Mouse (Mus musculus) neural tube, embryonic 14.5 days (tissue): ENCODE measurements around the gene Qsox1. TPM values are rescaled to one million over a fixed set of nuclear protein-coding genes. Genes with fewer than 3 reads are reported as not detected.

Experiments
- ATAC-seq: fragments of 200-750 bp; cut with Nextera tagmentation; 2 replicates; pipeline ENCODE4 v1.8.0; 2017; ENCODE audit warnings: low read depth, mild to moderate bottlenecking, moderate TSS enrichment, moderate library complexity
- H3K27ac ChIP-seq: fragments of 300-500 bp; sonication (generic); 2 replicates; pipeline ENCODE4 v1.5.1; 2014; ENCODE audit warnings: low read depth, mild to moderate bottlenecking, control low read depth, low read length, moderate library complexity, mixed read lengths
- H3K27me3 ChIP-seq: fragments of 300-500 bp; sonication (generic); 2 replicates; pipeline ENCODE4 v1.6.1; 2014; ENCODE audit warnings: low read length; ENCODE audit not compliant: control insufficient read depth, insufficient read depth
- H3K36me3 ChIP-seq: fragments of 300-500 bp; sonication (generic); 2 replicates; pipeline ENCODE4 v1.6.1; 2014; ENCODE audit warnings: low read length, mixed read lengths; ENCODE audit not compliant: control insufficient read depth, insufficient read depth
- H3K4me1 ChIP-seq: fragments of 300-500 bp; sonication (generic); 2 replicates; pipeline ENCODE4 v1.6.1; 2014; ENCODE audit warnings: low read length; ENCODE audit not compliant: control insufficient read depth, insufficient read depth
- H3K4me2 ChIP-seq: fragments of 300-500 bp; sonication (generic); 2 replicates; pipeline ENCODE4 v1.6.1; 2014; ENCODE audit warnings: mild to moderate bottlenecking, low read depth, low read length, control low read depth
- H3K4me3 ChIP-seq: fragments of 300-500 bp; sonication (generic); 2 replicates; pipeline ENCODE4 v1.5.1; 2014; ENCODE audit warnings: low read depth, low read length, control low read depth, mixed read lengths
- H3K9ac ChIP-seq: fragments of 300-500 bp; sonication (generic); replicated peaks from 2 replicates; pipeline ENCODE4 v1.6.1; 2014; ENCODE audit warnings: low read depth, mild to moderate bottlenecking, control low read depth, low read length, mixed read lengths
- H3K9me3 ChIP-seq: fragments of 300-500 bp; sonication (generic); 2 replicates; pipeline ENCODE4 v1.6.1; 2016; ENCODE audit warnings: low read length; ENCODE audit not compliant: control insufficient read depth
- WGBS: fragments of 180-500 bp; shearing (Covaris S2); extraction: QIAGEN DNeasy Blood & Tissue Kit; methylation state at CpG from one replicate; pipeline ENCODE4 v1.1.7; 2014; 5-methylcytosine and 5-hydroxymethylcytosine counted together
- polyA plus RNA-seq: library from polyadenylated mRNA; unstranded; fragments of >200 nt; fragmentation: Nextera tagmentation; extraction: Ambion mirVana; gene quantifications from 2 replicates; pipeline ENCODE4 v1.2.1, GENCODE M21; 2014

Qsox1 gene
- polyA plus RNA-seq, 1 experiment from 2014 or later = 10.4 TPM

GRCm38 (mm10) chr1:155808261-155808660, 4.4 kb downstream of the Qsox1 start:
- Histone ChIP-seq H3K27ac (no peak overlapping the region), H3K36me3 (no peaks in the 10 kb centered on the region), H3K4me1 (0 out of 2 replicates have a peak, but pooled peaks cover 3% of the 10 kb centered on the region), H3K4me3 (no peak overlapping the region), H3K4me2 (no peak overlapping the region), H3K9ac (no peak overlapping the region), H3K27me3 (peaks cover 2% of the 10 kb centered on the region; the same call in 1 of the 2 replicates), H3K9me3 (no peaks in the 10 kb centered on the region)
- WGBS = 98% methylated on average over 4 of the region's 4 CpGs
- ATAC-seq = no peak

- H3K4me1 ChIP-seq = no peaks in the 10 kb centered on the region
- no peaks in the 10 kb centered on the region for H3K9me3 ChIP-seq
- no peak overlapping the region for H3K9ac ChIP-seq
- H3K27ac ChIP-seq = no peak overlapping the region
- no peak overlapping the region for H3K4me3 ChIP-seq
- no peaks in the 10 kb centered on the region for H3K36me3 ChIP-seq
- H3K27me3 ChIP-seq = no peaks in the 10 kb centered on the region
- 94% methylated on average over 9 of the region's 9 CpGs for WGBS
- no peak for ATAC-seq
- H3K4me2 ChIP-seq = no peak overlapping the region
Observed at GRCm38 (mm10) chr1:155805607-155806006, 7.1 kb downstream of the Qsox1 start.

GRCm38 (mm10) chr1:155801014-155801991, 11.4 kb downstream of the Qsox1 start:
- ATAC-seq = no peak
- no peak overlapping the region for H3K9ac ChIP-seq
- no peaks in the 10 kb centered on the region for H3K4me1 ChIP-seq
- no peak overlapping the region for H3K4me2 ChIP-seq
- no peaks in the 10 kb centered on the region for H3K36me3 ChIP-seq
- no peaks in the 10 kb centered on the region for H3K27me3 ChIP-seq
- no peak overlapping the region for H3K27ac ChIP-seq
- WGBS = 84% methylated on average over 11 of the region's 11 CpGs
- no peaks in the 10 kb centered on the region for H3K9me3 ChIP-seq
- H3K4me3 ChIP-seq = no peak overlapping the region

- H3K4me2 ChIP-seq = no peak overlapping the region
- H3K9me3 ChIP-seq = no peaks in the 10 kb centered on the region
- 95% methylated on average over 4 of the region's 4 CpGs for WGBS
- H3K4me3 ChIP-seq = no peak overlapping the region
- no peak for ATAC-seq
- H3K4me1 ChIP-seq = no peaks in the 10 kb centered on the region
- no peak overlapping the region for H3K9ac ChIP-seq
- H3K27ac ChIP-seq = no peak overlapping the region
- no peaks in the 10 kb centered on the region for H3K27me3 ChIP-seq
- H3K36me3 ChIP-seq = no peaks in the 10 kb centered on the region
Observed at GRCm38 (mm10) chr1:155798000-155798399, 14.7 kb downstream of the Qsox1 start.

- no peak overlapping the region for H3K4me3 ChIP-seq
- no peak overlapping the region for H3K27ac ChIP-seq
- no peaks in the 10 kb centered on the region for H3K4me1 ChIP-seq
- no peak overlapping the region for H3K4me2 ChIP-seq
- WGBS = 90% methylated on average over 4 of the region's 4 CpGs
- no peaks in the 10 kb centered on the region for H3K9me3 ChIP-seq
- H3K27me3 ChIP-seq = no peaks in the 10 kb centered on the region
- no peaks in the 10 kb centered on the region for H3K36me3 ChIP-seq
- no peak for ATAC-seq
- no peak overlapping the region for H3K9ac ChIP-seq
Observed at GRCm38 (mm10) chr1:155797425-155797824, 15.3 kb downstream of the Qsox1 start.

- H3K36me3 ChIP-seq = no peaks in the 10 kb centered on the region
- ATAC-seq = no peak
- no peak overlapping the region for H3K9ac ChIP-seq
- no peak overlapping the region for H3K27ac ChIP-seq
- no peak overlapping the region for H3K4me2 ChIP-seq
- no peaks in the 10 kb centered on the region for H3K9me3 ChIP-seq
- H3K4me1 ChIP-seq = no peaks in the 10 kb centered on the region
- 87% methylated on average over 11 of the region's 11 CpGs for WGBS
- no peaks in the 10 kb centered on the region for H3K27me3 ChIP-seq
- no peak overlapping the region for H3K4me3 ChIP-seq
Observed at GRCm38 (mm10) chr1:155796757-155797405, 15.8 kb downstream of the Qsox1 start.

- 95% methylated on average over 5 of the region's 5 CpGs for WGBS
- Histone ChIP-seq H3K27ac (no peak overlapping the region), H3K36me3 (no peaks in the 10 kb centered on the region), H3K27me3 (no peaks in the 10 kb centered on the region), H3K4me2 (no peak overlapping the region), H3K4me1 (peaks cover 4% of the 10 kb centered on the region; the same call in 1 of the 2 replicates), H3K9me3 (no peaks in the 10 kb centered on the region), H3K4me3 (no peak overlapping the region), H3K9ac (no peak overlapping the region)
- no peak for ATAC-seq
Observed at GRCm38 (mm10) chr1:155795791-155796233, 16.9 kb downstream of the Qsox1 start.

- H3K27me3 ChIP-seq = no peaks in the 10 kb centered on the region
- no peaks in the 10 kb centered on the region for H3K36me3 ChIP-seq
- peaks cover 11% of the 10 kb centered on the region for H3K4me1 ChIP-seq
- 93% methylated on average over 6 of the region's 6 CpGs for WGBS
- no peak overlapping the region for H3K9ac ChIP-seq
- H3K27ac ChIP-seq = no peak overlapping the region
- no peak overlapping the region for H3K4me3 ChIP-seq
- H3K4me2 ChIP-seq = no peak overlapping the region
- ATAC-seq = no peak
- no peaks in the 10 kb centered on the region for H3K9me3 ChIP-seq
Observed at GRCm38 (mm10) chr1:155794855-155795254, 17.8 kb downstream of the Qsox1 start.

GRCm38 (mm10) chr1:155791919-155792318, 20.8 kb downstream of the Qsox1 start:
- Histone ChIP-seq H3K9me3 (no peaks in the 10 kb centered on the region), H3K27ac (no peak overlapping the region), H3K4me3 (no peak overlapping the region), H3K4me1 (peaks cover 12% of the 10 kb centered on the region), H3K4me2 (no peak overlapping the region), H3K36me3 (peaks cover 11% of the 10 kb centered on the region; the same call in 1 of the 2 replicates), H3K27me3 (no peaks in the 10 kb centered on the region), H3K9ac (no peak overlapping the region)
- 68% methylated on average over 5 of the region's 5 CpGs for WGBS
- no peak for ATAC-seq
